Mouse (Mus musculus): ENCODE results near the gene Steap3. TPM values are rescaled to one million over a fixed set of nuclear protein-coding genes. Genes with fewer than 3 reads are reported as not detected.

Steap3 gene
- polyA plus RNA-seq, 1 experiment from 2014 or later: 4.9 TPM

DNA sequence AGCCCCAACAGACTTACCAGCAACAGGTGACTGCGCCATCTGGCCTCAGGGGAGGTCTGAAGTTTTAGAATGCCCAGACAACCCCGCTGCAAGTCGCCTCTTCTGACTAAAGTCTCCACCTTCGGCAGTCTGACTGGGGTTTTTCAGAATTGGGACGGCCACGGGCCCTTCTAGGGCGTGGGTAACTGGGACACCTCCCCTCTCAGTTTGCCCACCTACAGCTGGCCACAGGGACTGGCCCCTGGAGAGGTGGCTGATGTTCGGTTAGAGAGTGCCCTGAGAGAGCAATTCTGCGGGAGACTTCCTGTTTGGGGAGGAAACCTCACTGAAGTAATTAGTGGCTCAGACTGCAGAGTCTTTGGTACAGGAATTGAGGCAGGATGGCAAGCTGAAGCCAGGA is 13.8 kb downstream of the Steap3 start:
- WGBS: 63% methylated on average over 9 of the region's 9 CpGs
- Histone ChIP-seq H3K4me3 (ENCODE audit: low read length) (no peak overlapping the region), H3K27me3 (replicated peaks; ENCODE audit: control insufficient read depth, insufficient read depth, low read length) (no peaks in the 10 kb centered on the region), H3K36me3 (ENCODE audit: control insufficient read depth, insufficient read depth, low read length) (no peaks in the 10 kb centered on the region), H3K9ac (ENCODE audit: low read depth, low read length) (no peak overlapping the region), H3K9me3 (ENCODE audit: control insufficient read depth, low read length) (no peaks in the 10 kb centered on the region), H3K4me2 (ENCODE audit: low read length) (no peak overlapping the region), H3K27ac (ENCODE audit: low read depth, low read length) (no peak overlapping the region), H3K4me1 (ENCODE audit: control insufficient read depth, insufficient read depth, low read depth, low read length) (no peaks in the 10 kb centered on the region)
- ATAC-seq: no peak

DNA sequence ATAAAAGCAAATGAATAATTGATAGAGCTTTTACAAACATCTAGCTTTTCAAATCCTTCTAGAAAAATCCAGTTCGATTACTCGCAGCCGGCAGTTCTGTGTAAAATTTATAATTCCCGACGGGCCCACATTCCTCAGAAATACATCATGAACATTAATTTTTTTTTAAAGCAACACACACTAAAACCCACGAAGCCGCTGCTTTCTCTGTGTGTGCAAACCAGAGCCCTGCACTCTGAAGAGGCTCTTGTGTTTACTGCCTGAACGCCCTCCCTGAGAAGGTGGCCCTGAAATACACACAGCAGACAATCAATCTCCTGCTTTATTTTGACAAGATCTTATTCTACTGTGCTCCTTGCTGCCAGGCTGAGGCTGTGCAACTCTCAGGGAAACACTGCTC is 14.3 kb downstream of the Steap3 start:
- no peak overlapping the region for H3K27ac ChIP-seq (ENCODE audit: low read depth, low read length)
- no peak overlapping the region for H3K4me2 ChIP-seq (ENCODE audit: low read length)
- 74% methylated on average over 8 of the region's 8 CpGs for WGBS
- ATAC-seq: no peak
- H3K4me1 ChIP-seq (ENCODE audit: control insufficient read depth, insufficient read depth, low read depth, low read length): no peaks in the 10 kb centered on the region
- H3K27me3 ChIP-seq (replicated peaks; ENCODE audit: control insufficient read depth, insufficient read depth, low read length): no peaks in the 10 kb centered on the region
- no peaks in the 10 kb centered on the region for H3K9me3 ChIP-seq (ENCODE audit: control insufficient read depth, low read length)
- no peaks in the 10 kb centered on the region for H3K36me3 ChIP-seq (ENCODE audit: control insufficient read depth, insufficient read depth, low read length)
- H3K4me3 ChIP-seq (ENCODE audit: low read length): no peak overlapping the region
- H3K9ac ChIP-seq (ENCODE audit: low read depth, low read length): no peak overlapping the region

DNA sequence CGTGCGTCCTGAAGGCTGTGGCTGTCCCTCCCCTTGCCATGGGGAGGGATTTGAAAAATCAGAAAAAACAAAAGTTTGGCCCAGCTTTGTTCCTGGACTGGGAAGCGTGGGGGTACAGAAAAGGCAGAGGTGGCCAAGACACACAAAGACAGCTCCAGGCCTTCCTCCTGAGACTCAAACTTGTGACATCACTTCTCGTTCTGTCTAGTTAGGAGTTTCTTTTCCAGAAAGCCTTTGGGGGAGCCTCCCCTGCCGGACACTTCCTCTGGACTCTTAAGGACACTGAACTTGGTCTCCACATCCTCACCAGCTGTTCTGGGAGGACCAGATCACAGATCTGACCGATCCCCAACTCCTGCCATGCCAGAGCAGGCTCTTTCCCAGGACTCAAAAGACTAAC is 18.8 kb downstream of the Steap3 start:
- no peak overlapping the region for H3K4me3 ChIP-seq (ENCODE audit: low read length)
- H3K9me3 ChIP-seq (ENCODE audit: control insufficient read depth, low read length): no peaks in the 10 kb centered on the region
- no peak overlapping the region for H3K27ac ChIP-seq (ENCODE audit: low read depth, low read length)
- no peak for ATAC-seq
- no peaks in the 10 kb centered on the region for H3K27me3 ChIP-seq (replicated peaks; ENCODE audit: control insufficient read depth, insufficient read depth, low read length)
- no peak overlapping the region for H3K9ac ChIP-seq (ENCODE audit: low read depth, low read length)
- WGBS: 88% methylated on average over 6 of the region's 6 CpGs
- H3K36me3 ChIP-seq (ENCODE audit: control insufficient read depth, insufficient read depth, low read length): no peaks in the 10 kb centered on the region
- H3K4me2 ChIP-seq (ENCODE audit: low read length): no peak overlapping the region
- no peaks in the 10 kb centered on the region for H3K4me1 ChIP-seq (ENCODE audit: control insufficient read depth, insufficient read depth, low read depth, low read length)

DNA sequence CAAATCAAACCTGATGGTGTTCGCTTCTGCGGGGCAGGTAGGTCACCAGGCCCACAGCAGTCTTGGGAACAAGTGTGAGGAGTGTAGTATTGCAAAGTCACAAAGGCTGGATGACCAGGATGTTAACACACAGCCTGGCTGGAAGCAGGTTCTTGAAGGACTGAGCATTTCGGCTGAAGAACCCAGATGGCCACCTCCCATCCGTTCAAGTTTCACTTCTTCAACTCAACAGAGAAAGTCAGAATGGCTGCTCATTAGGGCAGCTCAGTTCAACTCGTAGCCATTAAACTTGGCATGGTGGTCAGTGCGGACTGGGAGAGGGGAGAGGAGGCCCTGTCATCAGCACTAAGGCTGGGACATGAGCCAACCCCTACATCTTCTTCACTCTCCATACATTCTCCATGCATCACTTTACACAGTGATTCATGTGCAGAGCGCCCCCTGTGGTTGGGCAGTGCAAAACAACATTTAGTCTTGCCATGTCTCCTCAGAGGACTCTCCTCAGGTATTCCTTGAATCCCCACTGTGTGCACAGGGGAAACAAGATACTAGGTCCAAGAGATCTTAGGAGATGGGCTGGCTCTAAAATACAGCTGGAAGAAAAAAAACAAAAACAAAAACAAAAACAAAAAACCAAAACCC is 19.9 kb downstream of the Steap3 start:
- no peaks in the 10 kb centered on the region for H3K9me3 ChIP-seq (ENCODE audit: control insufficient read depth, low read length)
- no peak overlapping the region for H3K4me3 ChIP-seq (ENCODE audit: low read length)
- H3K36me3 ChIP-seq (ENCODE audit: control insufficient read depth, insufficient read depth, low read length): no peaks in the 10 kb centered on the region
- no peak for ATAC-seq
- no peak overlapping the region for H3K27ac ChIP-seq (ENCODE audit: low read depth, low read length)
- no peaks in the 10 kb centered on the region for H3K27me3 ChIP-seq (replicated peaks; ENCODE audit: control insufficient read depth, insufficient read depth, low read length)
- no peak overlapping the region for H3K9ac ChIP-seq (ENCODE audit: low read depth, low read length)
- no peaks in the 10 kb centered on the region for H3K4me1 ChIP-seq (ENCODE audit: control insufficient read depth, insufficient read depth, low read depth, low read length)
- 89% methylated on average over 7 of the region's 7 CpGs for WGBS
- no peak overlapping the region for H3K4me2 ChIP-seq (ENCODE audit: low read length)

DNA sequence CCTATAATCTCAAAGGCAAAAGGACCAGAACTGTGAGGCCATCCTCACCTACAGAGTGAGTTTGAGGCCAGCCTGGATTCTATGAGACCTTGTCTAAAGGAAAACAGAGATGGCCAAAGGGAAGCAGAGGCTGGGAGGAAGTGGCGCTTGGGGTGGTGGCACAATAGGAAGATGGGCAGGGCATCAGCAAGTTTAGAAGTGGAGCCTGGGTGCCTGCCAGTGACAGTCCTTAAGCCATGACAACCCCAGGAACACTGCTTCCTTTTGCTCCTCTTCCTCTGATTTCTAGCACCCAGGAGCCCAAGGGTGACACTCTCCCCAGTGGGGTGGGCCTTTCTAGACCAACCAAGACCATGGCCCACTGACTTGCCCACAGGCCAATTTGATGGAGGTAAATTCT is 21.3 kb downstream of the Steap3 start:
- 89% methylated on average over 1 of the region's 1 CpGs for WGBS
- no peak overlapping the region for H3K9ac ChIP-seq (ENCODE audit: low read depth, low read length)
- H3K36me3 ChIP-seq (ENCODE audit: control insufficient read depth, insufficient read depth, low read length): no peaks in the 10 kb centered on the region
- no peak overlapping the region for H3K27ac ChIP-seq (ENCODE audit: low read depth, low read length)
- no peaks in the 10 kb centered on the region for H3K9me3 ChIP-seq (ENCODE audit: control insufficient read depth, low read length)
- H3K4me2 ChIP-seq (ENCODE audit: low read length): no peak overlapping the region
- H3K4me1 ChIP-seq (ENCODE audit: control insufficient read depth, insufficient read depth, low read depth, low read length): no peaks in the 10 kb centered on the region
- ATAC-seq: no peak
- no peak overlapping the region for H3K4me3 ChIP-seq (ENCODE audit: low read length)
- H3K27me3 ChIP-seq (replicated peaks; ENCODE audit: control insufficient read depth, insufficient read depth, low read length): no peaks in the 10 kb centered on the region

DNA sequence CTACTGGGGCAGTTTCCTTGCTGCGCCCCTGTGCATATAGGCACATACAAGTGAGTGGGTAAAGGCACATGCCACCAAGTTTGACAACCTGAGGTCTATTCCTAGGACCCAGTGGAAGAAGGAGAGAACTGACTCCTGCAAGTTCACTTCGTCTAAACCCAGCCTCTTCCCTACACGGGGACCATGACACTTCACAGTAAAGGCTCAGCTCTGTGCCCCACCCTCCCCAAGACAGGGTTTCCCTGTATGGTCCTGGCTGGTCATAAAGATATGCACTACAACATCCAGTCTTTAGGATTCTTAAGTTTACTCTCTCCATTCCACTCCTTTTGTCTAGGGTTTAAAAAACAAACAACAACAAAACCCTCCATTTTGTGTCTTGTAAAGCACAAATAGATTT is 21.9 kb downstream of the Steap3 start:
- ATAC-seq: no peak

DNA sequence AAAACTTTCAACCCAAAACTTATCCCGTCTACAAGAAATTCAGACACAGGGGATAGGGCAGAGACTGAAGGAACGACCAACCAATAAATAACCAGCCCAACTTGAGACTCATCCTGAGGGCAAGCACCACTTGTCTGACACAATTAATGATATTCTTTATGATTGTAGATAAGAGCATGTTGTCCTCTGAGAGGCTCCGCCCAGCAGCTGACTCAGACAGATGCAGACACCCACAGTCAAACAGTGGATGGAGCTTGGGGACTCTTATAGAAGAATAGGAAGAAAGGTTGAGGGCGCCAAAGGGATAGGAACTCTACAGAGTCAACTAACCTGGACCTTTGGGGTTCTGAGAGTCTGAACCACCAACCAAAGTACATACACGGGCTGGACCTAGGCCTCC is 22.7 kb downstream of the Steap3 start:
- Histone ChIP-seq H3K4me1 (ENCODE audit: control insufficient read depth, insufficient read depth, low read depth, low read length) (peaks cover 4% of the 10 kb centered on the region; the same call in 1 of the 2 replicates), H3K4me3 (ENCODE audit: low read length) (no peak overlapping the region), H3K36me3 (ENCODE audit: control insufficient read depth, insufficient read depth, low read length) (no peaks in the 10 kb centered on the region), H3K4me2 (ENCODE audit: low read length) (no peak overlapping the region), H3K9ac (ENCODE audit: low read depth, low read length) (no peak overlapping the region), H3K9me3 (ENCODE audit: control insufficient read depth, low read length) (no peaks in the 10 kb centered on the region), H3K27ac (ENCODE audit: low read depth, low read length) (no peak overlapping the region), H3K27me3 (replicated peaks; ENCODE audit: control insufficient read depth, insufficient read depth, low read length) (no peaks in the 10 kb centered on the region)
- WGBS: 95% methylated on average over 5 of the region's 5 CpGs
- no peak for ATAC-seq

More for the DNA sequence above, 21.9 kb downstream of the Steap3 start:
- Histone ChIP-seq H3K27me3 (replicated peaks; ENCODE audit: control insufficient read depth, insufficient read depth, low read length) (no peaks in the 10 kb centered on the region), H3K9me3 (ENCODE audit: control insufficient read depth, low read length) (no peaks in the 10 kb centered on the region), H3K27ac (ENCODE audit: low read depth, low read length) (no peak overlapping the region), H3K4me3 (ENCODE audit: low read length) (no peak overlapping the region), H3K4me2 (ENCODE audit: low read length) (no peak overlapping the region), H3K4me1 (ENCODE audit: control insufficient read depth, insufficient read depth, low read depth, low read length) (peaks cover 4% of the 10 kb centered on the region; the same call in 1 of the 2 replicates), H3K36me3 (ENCODE audit: control insufficient read depth, insufficient read depth, low read length) (no peaks in the 10 kb centered on the region), H3K9ac (ENCODE audit: low read depth, low read length) (no peak overlapping the region)
- 85% methylated on average over 3 of the region's 3 CpGs for WGBS

DNA sequence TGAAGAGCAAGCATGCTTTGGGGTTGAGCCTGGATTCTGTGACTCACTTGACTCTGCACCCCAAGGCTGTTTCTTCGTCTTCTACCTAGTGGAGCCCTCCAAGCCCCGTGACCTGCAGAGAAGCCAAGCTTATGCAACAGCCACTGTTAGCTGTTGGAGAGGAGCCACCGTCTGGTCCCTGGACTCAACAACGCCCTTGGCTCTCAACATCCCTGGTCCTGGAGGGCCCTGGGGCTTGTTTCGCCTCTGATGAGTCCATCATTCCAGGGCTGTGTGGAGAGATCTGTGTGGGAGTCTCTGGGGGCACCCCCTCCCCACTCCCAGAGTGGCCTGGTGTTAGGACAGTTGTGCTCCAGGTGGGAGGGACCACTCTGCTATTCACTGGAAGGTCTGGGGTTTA is 24.3 kb downstream of the Steap3 start:
- no peaks in the 10 kb centered on the region for H3K36me3 ChIP-seq (ENCODE audit: control insufficient read depth, insufficient read depth, low read length)
- H3K27ac ChIP-seq (ENCODE audit: low read depth, low read length): no peak overlapping the region
- 69% methylated on average over 5 of the region's 5 CpGs for WGBS
- ATAC-seq: no peak
- no peak overlapping the region for H3K9ac ChIP-seq (ENCODE audit: low read depth, low read length)
- H3K9me3 ChIP-seq (ENCODE audit: control insufficient read depth, low read length): no peaks in the 10 kb centered on the region
- H3K4me1 ChIP-seq (ENCODE audit: control insufficient read depth, insufficient read depth, low read depth, low read length): peaks cover 4% of the 10 kb centered on the region; the same call in 1 of the 2 replicates
- no peak overlapping the region for H3K4me3 ChIP-seq (ENCODE audit: low read length)
- no peaks in the 10 kb centered on the region for H3K27me3 ChIP-seq (replicated peaks; ENCODE audit: control insufficient read depth, insufficient read depth, low read length)
- no peak overlapping the region for H3K4me2 ChIP-seq (ENCODE audit: low read length)

DNA sequence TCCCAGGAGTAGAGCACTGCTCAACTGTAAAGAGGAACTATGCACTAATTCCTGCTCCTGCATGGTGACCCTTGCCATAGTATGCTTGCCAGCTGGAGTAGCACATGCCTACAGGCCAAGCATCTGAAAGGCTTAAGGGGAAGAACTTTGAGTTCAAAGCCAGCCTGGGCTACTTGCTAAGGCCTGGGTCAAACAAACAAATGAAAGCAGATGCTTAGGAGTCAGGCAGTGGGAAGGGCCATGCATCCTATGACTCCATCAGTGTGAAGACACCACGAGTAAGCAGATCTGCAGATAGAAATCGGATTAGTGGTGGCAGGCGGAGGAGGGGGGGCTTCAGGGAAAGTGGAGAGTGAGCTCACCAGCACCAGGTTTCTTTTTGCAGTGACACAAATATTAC is 25.2 kb downstream of the Steap3 start:
- H3K4me3 ChIP-seq (ENCODE audit: low read length): no peak overlapping the region
- H3K9me3 ChIP-seq (ENCODE audit: control insufficient read depth, low read length): no peaks in the 10 kb centered on the region
- no peak overlapping the region for H3K9ac ChIP-seq (ENCODE audit: low read depth, low read length)
- no peak overlapping the region for H3K27ac ChIP-seq (ENCODE audit: low read depth, low read length)
- no peaks in the 10 kb centered on the region for H3K27me3 ChIP-seq (replicated peaks; ENCODE audit: control insufficient read depth, insufficient read depth, low read length)
- ATAC-seq: no peak
- peaks cover 4% of the 10 kb centered on the region; the same call in 1 of the 2 replicates for H3K4me1 ChIP-seq (ENCODE audit: control insufficient read depth, insufficient read depth, low read depth, low read length)
- H3K36me3 ChIP-seq (ENCODE audit: control insufficient read depth, insufficient read depth, low read length): no peaks in the 10 kb centered on the region
- WGBS: 78% methylated on average over 3 of the region's 3 CpGs
- H3K4me2 ChIP-seq (ENCODE audit: low read length): no peak overlapping the region

DNA sequence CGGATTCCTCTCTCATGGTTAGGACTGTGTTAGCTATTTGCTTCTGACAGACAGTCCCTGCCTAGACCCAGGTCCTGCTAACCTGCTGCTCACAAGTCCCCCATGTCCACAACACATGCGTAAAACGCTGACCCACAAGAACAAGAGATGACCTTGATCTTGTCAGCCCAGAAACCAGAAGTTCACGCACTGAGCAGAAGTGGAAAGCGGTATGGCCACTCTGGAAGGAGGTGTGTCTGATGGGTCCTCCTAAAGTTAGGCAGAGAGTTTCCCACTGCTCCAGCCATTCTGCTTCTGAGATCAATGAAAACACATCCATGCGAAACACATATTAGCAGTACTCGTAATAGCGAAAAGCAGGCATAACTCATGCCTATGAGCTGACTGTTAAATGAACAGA is 25.6 kb downstream of the Steap3 start:
- Histone ChIP-seq H3K9ac (ENCODE audit: low read depth, low read length) (no peak overlapping the region), H3K27ac (ENCODE audit: low read depth, low read length) (no peak overlapping the region), H3K4me1 (ENCODE audit: control insufficient read depth, insufficient read depth, low read depth, low read length) (peaks cover 4% of the 10 kb centered on the region; the same call in 1 of the 2 replicates), H3K36me3 (ENCODE audit: control insufficient read depth, insufficient read depth, low read length) (no peaks in the 10 kb centered on the region), H3K9me3 (ENCODE audit: control insufficient read depth, low read length) (no peaks in the 10 kb centered on the region), H3K27me3 (replicated peaks; ENCODE audit: control insufficient read depth, insufficient read depth, low read length) (no peaks in the 10 kb centered on the region), H3K4me2 (ENCODE audit: low read length) (no peak overlapping the region), H3K4me3 (ENCODE audit: low read length) (no peak overlapping the region)
- 96% methylated on average over 8 of the region's 8 CpGs for WGBS
- no peak for ATAC-seq
